Mouse (Mus musculus) testis, postnatal 14 days (tissue): Measurements from ENCODE around the gene 1700037H04Rik.
A peak's percentile ranks its signal among the peaks of the same experiment; 100 is the strongest.

Experiments
- DNase-seq: peaks from one replicate; pipeline ENCODE4 v3.0.0; 2021; ENCODE audit warnings: low spot score

The 1700037H04Rik gene

DNA sequence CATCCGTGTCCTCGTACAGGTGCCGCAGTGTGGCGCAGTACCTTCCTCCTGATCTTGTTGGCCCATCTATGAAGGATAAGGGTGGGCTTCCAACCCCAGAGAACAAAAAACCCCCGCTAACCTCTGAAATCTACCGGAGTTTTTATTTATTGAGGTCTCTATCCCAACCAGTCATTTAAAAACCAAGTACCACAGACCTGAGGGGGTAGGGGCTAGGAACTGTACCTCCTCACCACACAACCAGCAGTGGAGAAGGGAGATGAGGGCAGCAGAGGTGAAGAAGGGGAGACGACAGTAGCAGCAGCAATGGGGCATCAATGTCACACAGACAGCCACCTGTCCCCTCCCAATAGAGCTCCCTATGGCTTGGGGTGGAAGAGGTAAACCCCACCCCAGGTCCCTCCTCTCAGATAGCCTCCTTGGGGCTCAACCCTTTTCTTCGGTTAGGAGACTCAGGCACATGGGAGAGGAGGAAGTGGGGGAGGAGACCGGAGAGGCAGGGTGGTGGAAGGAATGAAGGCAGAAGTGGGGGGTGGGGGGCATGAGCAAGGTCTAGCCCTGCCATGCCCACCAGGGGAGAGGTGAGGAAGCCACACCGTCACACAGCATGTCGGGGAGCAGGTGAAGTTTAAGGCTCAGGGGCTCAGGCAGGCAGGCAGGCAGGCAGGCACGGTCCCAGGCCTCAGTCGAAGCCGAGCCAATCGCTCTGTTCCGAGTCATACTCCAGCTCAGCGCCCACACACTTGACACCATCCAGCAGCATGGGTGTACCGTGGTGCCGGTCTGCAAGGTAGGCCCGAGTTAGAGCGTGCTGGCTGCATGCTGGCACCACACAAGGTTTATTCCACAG lies 13.5 kb downstream of the 1700037H04Rik start:
- DNase-seq: no peak

DNA sequence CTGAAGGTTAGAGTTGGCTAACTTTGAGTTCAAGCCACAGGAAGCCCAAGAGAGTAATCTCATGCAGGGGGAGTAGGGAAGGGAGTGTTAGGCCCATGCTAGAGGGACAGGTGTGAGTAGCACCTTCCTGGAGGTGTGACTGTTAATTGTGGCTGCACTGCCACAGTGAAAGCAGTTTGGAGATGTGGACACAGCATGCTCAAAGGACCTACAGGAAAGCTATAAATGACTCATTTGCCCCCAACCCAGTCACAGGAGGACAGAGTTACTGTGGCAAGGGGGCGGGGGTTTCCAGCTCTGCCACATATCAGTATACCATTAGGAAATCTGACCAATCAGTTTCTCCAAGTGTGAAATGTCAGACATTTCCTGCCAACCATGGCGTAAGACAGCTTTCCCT lies 14.3 kb downstream of the 1700037H04Rik start:
- DNase-seq: no peak

DNA sequence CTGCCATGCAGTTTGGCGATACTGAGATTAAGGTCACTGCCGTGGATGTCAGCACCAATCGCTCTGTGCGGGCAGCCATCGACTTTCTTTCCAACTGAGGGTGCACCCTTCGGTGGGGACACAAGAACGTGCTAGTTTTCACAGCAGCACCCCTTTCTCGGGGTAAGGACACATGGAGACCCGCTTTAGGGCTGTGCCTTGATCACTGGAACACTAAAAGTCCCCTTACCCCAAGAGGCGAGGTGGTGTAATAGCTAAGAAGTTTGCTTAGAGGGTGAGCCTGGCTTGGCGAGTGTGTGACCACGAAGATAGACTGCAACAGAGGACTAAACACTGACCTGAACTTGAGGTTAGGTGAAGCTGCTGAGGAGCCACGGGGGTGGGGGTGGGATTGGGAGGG lies 14.8 kb downstream of the 1700037H04Rik start:
- DNase-seq: no peak

DNA sequence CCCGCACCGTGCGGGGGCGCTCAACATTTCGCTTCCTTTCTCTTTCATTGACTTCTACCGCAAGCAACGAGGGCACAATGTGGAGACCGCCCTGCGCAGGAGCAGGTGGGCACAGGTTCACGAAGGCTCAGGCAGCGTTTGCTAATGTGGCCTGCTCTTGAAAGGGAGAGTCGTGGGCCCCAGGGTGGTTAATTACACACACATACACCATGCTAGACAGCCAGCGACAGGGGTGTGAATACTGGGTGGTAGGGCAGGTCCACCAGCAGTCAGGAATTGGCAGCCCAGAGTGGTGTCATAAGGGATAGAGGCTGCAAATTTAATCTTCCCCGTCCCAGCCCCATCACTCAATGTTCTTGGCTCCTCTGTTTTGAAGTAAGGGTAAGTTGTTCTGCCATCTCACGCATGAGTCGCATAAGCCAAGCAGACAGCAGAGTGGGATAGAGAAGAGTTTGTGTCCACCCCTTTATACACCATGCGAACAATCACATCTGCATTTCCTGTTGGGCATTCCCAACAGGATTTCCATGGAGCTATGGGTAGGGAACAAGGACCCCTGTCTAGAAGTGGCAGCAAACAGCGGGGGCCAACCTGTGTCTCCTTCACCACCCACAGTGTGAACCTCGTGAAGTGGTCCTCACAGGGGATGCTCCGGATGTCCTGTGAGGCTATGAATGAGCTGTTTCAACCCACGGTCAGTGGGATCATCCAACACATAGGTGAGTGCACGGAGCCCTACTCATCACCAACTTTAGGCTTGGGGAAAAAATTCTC lies 16.7 kb downstream of the 1700037H04Rik start:
- no peak for DNase-seq

DNA sequence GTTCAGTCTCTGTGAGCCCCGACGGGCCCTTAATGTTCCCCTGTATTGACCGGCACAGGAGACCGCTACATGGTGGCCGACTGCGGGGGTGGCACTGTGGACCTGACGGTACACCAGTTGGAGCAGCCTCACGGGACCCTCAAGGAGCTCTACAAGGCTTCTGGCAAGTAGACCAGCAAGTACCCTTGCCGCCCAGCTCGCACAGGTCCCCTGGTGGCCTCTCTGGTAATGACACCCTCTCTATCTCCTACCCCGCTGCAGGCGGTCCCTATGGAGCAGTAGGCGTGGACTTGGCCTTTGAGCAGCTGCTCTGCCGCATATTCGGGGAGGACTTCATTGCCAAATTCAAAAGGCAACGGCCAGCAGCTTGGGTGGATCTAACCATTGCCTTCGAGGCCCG lies 17.3 kb downstream of the 1700037H04Rik start:
- DNase-seq: peak; percentile 75

DNA sequence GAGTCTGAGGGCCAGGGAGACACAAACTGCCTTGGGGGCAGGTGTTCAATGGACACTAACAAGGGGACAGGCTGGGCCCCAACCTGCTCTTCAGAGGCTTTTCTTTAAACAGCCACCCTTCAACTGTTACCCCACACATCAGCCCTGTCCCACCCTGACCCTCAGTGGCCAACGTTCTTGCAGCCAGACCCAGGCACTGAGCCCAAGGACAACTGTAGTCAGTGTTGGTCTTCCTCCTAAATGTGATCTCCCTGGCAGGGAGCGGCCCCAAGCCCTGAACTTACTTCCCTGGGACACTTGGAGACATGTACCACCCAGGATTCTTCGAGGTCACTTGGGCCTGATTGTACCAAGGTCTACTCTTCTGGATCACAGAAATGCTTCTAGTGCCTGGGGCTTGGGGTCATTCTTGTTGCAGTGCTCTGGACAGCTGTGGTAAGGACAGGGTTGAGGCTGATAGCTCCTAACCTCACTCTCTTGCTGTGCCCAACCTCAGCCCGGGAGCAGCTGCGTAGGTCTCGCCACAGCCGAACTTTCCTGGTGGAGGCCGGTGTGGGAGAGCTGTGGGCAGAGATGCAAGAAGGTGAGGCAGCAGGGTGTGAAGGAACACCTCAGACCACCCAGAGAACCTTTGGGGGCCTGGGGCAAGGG lies 18.4 kb downstream of the 1700037H04Rik start:
- DNase-seq: no peak

DNA sequence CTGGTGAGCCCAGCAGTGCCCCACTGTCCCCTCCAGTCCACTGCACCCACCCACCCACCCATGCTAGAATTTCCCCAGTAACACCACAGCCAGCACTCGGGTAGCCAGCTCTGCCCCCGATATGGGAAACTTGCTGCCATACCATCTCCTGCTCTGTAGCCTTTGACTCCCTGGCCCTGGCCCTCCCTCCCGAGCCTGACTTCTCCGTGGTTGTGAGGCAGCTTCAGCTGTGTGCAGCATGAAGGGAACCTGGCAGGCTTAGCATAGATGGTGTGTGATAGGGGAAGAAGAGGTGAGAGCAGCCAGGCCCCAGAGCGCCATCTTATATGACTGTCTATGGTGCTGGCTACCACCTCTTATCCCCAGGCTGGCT lies 19.4 kb downstream of the 1700037H04Rik start:
- no peak for DNase-seq

DNA sequence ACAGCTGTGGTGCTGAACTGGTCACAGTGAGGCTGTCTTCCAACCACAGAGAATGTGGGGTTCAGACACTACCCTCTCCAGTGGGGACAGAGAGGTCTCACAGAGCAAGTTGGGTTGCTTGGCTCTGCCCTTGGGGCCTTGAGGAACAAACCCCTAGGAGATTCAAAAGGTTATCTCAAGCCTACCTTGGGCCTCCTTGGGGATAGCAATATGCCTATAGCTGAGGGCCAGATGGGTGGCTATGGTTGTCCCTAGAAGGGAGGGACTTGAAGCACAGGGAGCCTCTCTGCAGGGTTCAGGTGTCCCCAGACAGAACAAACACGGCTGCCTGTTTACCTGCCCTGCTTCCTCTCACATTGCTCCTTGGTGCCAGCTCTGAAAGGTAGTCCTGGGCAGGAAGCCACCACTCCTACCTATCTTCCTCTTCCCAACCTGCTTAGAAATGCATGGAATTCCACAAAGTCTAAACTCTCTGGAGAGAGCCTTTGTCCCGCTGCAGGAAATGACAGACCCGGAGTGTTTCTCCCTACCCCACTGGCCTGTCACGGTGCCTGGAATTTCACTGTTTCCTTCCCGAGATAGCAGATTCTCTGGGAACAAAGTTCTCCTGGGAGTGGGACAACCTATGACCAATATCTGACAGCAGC lies 19.9 kb downstream of the 1700037H04Rik start:
- DNase-seq: no peak

DNA sequence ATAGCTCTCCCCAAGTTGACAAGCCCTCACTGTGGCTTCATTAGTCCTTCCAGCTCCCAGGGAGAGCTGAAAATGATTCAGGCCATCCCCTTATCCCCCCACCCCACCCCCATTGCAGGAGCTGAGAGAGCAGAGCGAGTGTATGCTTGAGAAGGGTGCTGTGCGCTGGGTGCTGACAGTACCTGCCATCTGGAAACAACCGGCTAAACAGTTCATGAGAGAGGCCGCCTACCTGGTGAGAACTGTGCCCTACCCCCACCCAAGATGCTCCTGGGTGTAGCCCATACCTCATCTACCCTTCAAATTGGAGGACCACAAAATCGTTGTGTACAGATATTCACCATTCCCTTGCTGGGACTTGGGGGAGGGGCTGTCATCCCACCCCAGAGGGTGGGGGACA lies 20.6 kb downstream of the 1700037H04Rik start:
- DNase-seq: no peak

DNA sequence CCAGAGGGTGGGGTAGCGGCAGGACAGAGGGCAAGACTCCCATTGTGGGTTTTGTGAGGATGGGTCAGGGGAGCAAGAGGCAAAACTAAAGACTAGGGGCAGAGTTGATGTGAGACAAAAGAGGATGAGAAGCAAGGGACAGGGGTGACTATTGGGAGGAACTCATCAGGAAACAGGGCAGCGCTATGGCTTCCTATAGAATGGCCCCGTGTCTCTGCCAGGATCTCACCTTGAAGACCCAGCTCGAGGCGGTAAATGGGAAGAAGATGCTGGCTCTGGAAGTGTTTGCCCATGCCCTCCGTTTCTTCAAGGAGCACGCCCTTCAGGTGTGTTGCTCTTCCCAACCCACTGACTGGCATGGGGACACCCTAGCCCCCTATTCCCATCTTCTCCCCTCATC lies 21.1 kb downstream of the 1700037H04Rik start:
- no peak for DNase-seq

DNA sequence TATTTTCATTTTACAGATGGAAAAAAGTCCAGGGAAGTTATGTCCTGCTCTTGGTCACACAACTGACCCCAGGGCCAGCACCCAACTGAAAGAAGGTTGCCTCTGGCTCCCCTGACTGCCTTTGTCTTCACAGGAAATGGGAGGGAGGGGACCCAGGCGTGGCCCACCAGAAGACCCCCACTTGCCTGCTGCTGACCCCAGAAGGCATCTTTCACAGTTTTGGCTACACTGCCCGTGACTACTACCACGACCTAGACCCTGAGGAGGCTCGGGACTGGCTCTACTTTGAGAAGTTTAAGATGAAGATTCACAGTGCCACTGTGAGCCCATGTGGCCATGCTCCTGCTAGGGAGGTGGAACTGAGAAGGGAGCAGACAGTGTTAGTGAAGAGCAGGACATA lies 21.6 kb downstream of the 1700037H04Rik start:
- DNase-seq: no peak

DNA sequence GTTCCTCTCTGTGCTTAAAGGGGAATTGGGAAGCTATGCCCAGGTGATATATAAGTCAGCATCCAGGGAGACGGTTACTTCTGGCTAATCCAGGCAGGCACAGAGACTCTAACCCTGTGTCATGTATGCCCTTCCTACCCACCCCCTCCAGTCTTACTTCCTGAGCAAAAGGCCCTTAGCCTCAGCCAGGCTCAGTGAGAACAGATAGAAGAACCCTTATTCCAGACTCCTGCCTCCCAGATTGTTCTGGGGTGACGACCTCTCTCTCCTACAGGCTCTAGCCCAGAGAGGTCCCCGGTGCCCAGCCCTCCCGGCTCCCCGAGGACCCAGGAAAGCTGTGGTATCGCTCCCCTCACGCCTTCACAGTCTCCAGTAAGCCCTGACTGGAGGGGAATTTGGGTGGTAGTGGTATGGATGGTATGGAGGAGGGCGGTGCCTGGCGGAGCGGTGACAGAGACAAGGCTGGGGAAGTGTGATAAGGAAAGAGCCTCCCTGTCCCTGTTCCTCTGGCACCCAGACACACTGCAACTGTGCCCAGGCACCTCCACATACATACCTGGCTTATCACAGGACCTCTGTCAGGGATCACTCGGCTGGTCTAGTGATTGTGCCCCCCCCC lies 24.3 kb downstream of the 1700037H04Rik start:
- peak; percentile 3 for DNase-seq

DNA sequence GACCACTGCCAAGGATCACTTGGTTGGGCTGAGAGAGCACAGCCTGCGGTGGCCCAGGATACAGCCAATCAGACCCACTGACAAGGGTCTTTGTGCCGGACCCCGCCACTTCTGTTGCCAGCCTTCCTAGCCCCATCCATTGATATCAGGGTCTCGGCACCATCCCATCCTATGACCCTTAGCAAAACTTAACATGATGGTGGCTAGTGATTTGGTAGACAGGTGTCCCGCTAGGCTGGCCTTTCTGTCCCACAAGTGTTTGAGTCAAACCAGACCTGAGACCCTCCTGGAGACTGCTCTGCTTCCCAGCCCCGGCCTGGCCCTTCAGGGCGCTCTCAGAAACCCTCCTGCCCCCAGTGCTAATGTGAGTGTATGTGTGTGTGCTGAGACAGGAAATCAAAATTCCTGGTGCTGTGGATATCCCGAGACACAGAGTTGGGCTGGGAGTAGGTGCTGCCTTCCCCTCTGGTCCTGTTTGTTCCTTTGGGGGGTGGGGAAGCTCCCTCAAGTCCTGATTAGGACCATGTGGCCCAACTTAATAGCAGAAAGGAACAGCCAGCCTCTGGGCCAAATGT lies 25.0 kb downstream of the 1700037H04Rik start:
- peak; percentile 2 for DNase-seq

DNA sequence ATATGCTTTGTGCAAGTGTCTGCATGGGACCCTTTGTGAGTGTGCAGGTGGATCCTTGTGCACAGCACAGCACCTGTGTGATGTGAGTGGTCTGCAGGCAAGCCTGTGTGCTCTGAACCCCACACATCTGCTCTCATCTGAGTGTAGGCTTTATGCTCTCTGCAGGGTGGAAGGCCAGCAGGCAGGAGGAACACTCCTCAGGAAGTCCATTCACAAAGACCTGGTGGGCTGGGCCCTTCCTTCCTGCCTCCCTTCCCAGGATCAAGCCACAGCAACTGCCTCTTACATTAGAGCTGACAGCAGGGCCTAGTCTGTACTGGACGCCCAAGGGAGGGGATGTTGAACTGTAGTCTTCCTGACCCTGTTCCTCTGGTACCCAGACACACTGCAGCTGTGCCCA lies 25.5 kb downstream of the 1700037H04Rik start:
- peak; percentile 3 for DNase-seq

DNA sequence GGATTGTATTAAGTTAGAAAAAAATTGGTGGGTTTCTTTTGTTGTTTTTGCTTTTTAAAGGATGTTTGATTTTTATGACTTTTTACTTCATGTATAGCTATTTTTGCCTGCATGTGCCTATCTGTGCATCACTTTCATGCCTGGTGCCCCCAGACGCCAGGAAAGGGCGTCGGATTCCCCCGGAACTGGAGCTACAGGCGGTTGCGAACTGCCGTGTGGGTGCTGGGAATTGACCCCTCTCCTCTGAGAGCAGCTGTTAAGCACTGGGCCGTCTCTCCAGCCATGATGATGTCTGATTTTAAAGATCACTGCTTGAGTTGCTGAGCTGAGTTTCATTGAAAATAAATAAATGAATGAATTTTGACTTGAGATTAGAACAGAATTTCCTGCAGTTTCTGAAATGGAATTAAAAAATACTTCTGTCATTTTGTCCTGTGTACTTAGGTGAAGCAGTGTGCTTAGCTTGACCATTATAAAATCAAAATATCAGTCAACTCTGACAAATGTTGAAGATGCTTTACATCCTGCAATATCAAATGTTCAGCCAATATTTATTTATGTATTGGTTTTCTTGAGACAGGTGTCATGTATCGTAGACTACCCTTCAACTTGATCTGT lies 26.8 kb downstream of the 1700037H04Rik start, which contains the start of gene Gm11037:
Gene Gm11037, plus strand, starts transcription at position 568 of the 618 bp plus-strand sequence.
- DNase-seq: peak; percentile 2

DNA sequence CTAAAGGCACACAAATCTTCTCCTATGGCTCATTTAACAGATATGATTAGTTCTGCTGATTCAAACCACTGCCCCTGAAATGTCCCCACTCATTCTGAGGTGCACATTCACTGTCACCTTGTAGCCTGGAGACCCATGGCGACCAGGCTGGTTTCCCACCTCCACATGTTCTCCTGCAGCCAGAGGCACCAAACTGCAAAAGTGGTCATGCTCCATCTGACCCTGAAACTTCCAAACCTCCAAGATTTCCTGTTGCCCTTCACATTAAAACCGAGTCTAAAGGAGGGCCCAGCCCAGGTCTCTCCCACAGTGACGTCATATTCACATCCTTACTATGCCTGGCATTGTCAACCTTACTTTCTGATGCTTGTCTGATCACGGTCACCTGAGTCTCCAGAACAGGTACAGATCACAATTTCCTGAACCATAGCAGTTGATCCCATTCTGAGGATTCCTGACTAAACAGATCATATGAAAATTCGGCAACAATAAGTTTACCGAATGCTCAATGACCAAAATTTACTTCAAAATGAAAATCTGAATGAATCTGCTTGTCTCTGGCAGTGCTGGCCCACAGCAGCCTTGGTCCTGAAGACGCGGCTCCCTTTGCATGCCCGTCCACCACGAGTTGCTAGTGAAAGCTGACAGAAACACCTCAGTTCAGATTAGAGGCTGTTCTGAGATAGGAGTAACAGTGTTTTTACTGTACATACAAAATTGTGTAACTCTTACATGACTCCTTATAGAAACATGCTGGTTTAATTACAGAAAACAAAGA lies 27.6 kb downstream of the 1700037H04Rik start:
- peak; percentile 2 for DNase-seq

DNA sequence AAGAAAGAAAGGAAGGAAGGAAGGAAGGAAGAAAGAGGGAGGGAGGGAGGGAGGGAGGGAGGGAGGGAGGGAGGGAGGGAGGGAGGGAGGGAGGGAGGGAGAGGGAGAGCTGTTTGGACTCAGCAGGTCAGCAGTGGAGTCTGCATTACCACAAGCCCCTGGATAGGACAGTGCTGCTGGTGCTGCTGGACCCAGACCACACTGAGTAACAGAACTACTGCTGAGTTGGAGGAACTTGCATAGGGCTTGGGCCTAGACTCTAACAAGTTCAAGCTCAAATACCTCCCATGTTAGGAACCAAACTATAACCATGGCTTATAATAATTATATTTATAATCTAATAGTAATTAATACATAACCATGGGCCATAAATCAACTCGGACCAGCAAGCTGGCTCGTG lies 29.0 kb downstream of the 1700037H04Rik start:
- DNase-seq: peak; percentile 3

DNA sequence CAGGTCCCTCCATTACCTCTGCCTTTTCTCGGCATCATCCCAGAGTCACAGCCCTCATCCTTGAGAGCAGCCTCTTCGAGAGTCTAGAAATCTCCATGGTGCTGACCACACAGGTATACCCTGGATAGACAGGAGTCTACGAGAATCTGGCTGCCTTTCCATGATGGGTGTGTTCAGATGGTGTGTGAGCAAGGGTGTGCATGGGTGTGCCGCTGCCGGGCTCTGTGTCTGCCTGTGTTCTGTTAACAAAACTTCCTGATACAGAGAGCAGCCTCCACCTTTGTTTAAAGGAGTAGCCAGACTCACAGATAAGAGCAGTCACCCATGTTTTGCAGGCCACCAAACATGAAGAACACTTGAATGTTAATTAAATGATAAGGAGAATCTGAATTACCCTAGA lies 30.0 kb downstream of the 1700037H04Rik start:
- DNase-seq: peak; percentile 2

DNA sequence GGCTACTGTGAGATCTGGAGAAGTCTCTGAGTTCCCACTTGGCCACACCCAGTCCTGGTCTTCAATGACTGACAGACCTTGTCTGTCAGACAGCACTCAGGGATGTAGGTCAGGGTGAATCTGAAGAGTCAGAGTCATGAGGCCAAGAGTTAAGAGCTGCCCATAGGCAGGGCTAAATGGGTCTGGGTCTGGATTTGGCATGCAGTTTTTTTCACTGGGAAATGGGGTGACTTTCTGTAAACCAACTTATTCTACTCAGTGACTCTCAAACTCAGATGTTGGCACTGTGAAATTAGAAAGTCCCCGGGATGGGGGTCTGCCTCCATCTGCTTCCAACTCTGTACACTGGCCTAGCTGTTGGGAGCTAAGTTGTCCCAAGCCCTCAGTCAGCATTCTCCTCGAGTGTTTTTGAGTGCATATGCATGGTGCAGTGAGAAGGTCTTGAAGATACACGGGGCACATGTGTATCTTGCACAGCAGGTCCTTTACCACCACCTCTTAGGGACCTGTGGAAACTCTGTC lies 31.2 kb downstream of the 1700037H04Rik start:
- no peak for DNase-seq

DNA sequence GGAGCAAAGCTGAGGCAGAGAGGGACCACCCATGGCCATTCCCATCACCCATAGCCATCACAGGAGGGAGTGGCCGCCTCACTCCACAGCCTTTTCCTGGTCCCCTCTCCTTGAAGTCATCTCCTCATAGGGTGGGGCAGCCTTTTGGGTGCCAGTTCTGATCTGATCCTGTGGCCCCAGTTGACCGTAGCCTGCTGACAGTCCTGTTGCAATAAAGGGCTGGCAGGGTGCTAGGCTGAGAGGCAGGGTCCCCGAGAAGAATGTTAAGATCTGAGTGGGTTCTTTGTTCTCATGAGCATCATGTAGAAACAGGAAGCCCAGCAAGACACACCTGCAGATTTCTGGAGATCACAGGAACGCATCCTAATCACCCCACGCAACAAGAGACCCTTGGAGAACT lies 31.7 kb downstream of the 1700037H04Rik start:
- peak; percentile 4 for DNase-seq
